Mouse (Mus musculus) adrenal gland (tissue): ENCODE results near the gene Capn15.

Experiments used
- intact Hi-C: fragments of 180-260 bp; cut with DNase I; formaldehyde crosslinking; loops from one replicate; pipeline ENCODE4 v1.15.1; 2025

Capn15 gene

DNA sequence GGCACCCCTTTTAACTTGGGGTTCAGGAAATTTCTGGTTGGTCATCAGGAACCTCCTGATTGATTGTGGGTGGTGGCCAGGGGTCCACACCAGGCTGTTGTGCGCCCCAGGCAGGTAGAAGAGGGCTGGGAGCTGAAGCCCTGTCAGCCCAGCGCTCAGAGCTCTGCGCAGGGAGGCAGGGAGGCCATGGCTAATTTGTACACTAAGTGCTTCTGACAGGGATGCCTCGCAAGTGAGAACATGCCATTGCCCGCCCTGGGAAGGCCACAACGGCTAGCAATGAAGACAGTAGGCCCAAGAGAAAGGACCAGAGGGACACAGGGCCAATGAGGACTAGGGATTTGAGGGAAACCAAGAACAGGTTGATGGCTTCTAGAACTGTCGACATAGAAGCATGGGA lies 29.0 kb downstream of the Capn15 start:
- intact Hi-C loops = no loop called here

DNA sequence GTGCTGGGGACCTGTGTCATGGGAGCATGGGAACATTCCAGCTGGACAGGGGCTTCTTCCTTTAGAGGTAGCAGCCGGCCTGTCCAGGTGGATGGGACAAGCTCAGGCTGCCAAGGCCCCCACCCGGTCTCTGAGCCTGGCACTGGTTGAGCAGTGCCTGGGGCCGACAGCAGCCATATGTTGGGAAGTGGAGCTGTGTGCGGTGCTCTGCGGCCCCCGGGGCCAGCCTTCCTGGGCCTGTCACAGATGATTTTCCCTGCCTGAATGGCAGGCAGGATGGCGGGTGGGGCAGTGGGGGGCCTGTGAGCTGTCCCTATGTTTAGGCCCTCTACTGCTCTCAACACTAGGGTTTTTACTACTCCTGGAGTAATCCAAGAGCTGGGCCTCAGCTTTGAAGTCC lies 29.4 kb downstream of the Capn15 start:
- intact Hi-C loops = no loop called here

DNA sequence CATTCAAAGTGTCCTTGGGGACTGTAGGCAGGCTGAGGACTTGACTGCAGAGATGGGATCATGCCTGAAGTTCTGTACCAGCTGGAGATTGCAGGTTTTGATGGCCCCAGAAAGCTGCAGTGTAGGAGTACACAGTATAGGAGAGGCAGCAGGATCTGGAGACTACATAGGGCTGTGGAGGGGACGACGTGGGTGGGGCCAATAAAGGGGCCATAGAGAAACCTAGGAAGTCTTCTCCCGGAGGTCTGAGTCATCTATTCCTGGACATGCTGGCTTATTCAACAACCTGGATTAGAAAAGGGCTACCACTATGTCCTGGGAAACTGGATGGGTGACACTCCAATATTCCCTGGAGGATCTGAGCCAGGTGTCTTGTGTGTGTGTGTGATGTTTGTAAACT lies 29.9 kb downstream of the Capn15 start:
- intact Hi-C loops = no loop called here

DNA sequence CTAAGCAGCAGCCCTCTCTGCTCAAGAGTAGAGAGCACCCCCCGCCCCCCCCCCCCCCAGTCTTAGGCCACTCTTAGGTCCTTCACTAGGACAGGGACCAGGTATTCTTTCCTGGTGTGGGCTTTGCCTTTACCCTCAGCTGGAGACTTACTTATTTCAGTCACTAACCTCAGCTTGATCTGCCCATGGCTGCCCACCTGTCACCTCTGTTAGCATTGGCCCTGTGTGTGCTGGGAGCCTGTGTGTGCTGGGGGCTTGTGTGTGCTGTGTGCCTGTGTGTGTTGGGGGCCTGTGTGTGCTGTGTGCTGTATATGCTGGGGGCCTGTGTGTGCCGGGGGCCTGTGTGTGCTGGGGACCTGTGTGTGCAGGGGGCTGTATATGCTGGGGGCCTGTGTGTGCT lies 30.9 kb downstream of the Capn15 start:
- intact Hi-C loops = no loop called here

DNA sequence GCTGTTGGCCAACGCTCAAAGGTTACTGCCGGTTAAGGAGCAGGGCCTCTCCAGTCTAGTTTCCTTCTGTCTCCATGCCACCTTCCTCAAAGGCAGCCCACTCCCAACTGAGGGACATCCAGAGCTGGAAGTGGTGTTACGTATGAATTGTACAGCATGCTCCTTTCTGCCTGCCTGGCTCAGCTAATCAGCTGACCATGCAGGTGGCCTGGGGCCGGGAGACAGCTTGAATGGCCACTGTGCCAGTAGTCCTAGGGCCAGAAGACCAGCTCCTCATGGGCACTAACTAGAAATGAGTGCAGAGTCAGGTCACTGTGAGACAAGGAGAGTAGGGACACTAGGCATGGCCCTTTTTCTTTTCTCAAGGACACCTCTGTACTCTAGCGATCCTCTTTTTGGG lies 32.4 kb downstream of the Capn15 start:
- intact Hi-C loops = no loop called here

DNA sequence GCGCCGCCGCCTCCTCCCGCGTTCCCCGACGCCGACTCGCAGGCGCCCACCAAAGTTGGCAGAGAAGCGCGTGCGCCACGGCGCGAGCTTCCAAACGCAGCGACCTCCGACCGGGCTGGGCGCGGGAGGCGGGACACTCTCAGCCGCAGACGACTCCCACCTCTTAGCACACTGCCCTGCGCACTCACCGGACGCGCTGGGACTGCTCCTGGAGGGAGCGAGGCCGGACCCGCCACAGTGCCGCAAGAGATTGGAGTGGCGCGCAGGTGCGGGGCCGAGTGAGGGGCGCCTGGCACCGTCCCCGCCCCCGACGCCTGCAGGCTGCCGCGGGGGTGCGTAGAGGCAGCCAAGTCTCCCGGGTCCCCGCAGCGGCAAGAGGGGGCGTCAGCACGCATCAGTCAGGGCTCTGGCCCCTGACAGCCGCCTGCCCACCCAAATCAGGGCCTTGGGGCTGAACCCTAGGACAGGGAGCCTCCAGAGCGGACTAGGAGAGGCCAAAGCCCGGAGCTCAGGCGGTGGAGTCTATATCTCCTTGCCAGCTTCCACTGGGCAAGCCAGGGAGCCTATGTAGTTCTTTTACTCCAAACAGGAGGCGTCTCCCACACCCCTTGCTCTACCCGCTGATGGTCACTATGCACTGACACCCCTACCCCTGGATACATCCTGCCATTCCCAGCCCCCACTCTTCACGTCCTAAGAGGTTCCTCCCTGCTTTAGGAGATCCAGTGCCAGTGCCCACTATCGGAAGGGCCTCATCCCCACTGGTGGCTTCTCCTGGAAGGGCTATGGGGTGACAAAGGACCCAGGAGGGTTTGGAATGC lies 33.6 kb downstream of the Capn15 start, which contains the start of gene A930017K11Rik:
TSS of gene A930017K11Rik (minus strand) at position 763 of the 821 bp plus-strand sequence.
- intact Hi-C loops = no loop called here

DNA sequence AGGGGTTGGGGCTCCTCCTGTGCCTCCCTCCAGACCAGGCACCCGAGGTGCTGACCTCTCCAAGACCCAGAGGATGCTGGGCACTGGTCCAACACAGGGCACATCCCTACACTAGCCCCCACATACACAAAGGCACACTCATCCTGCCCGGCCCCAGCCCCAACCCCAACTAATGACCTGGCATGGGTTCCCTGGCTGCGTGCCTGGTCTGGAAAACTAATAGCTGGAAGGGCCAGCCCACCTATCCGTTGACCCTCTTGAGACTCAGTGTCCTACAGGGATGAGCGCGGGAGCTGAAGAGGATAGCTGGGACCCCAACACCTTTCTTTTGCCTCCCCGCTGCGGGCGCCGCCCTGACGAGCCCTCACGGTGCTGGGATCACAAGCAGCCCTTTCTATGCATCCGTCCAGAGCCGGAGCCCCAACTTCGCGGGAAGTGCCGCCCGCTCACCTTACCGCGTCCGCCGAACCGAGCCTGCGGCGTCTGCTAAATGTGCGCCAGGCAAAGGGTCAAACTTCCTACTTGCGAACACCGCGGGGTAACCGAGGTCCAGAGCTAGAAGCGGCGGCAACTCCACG lies 34.3 kb downstream of the Capn15 start:
- intact Hi-C loops = no loop called here

DNA sequence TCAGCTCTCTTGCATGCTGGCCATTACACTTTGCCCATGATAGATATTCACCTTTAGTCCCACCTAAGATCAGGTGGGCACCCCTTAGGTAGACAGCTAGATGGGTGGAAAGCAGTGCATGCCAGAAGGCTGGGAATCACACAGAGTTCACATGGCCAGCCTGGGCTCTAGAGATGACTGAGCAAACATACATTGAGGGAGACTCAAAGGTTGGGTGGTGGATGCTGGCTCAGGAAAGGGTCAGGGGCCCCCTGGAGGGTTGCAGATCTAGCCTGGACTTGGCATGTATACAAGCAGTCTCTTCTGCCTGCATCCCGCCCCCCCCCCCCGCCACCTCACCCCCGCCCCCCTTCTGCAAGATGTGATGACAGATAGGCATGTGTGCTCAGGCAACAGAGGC lies 34.9 kb downstream of the Capn15 start:
- intact Hi-C loops = no loop called here

DNA sequence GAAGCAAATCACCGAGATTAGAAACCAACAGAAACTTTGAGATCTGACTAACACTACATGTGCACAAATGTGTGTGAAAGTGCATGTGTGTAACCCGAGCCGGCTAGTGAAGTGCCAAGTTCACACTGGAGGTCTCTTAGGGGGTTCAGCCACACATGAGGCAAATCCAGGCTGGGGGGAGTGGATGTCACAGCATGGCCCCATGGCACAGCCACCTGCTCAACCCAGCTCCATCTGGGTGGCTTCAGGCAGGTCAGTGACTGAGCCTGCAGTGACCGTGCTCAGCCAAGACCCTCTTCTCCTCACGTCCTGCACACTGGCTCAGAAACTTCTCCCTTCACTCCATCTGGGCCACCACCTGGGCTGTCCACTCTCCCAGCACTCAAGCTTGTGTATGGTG lies 35.6 kb downstream of the Capn15 start:
- intact Hi-C loops = no loop called here

DNA sequence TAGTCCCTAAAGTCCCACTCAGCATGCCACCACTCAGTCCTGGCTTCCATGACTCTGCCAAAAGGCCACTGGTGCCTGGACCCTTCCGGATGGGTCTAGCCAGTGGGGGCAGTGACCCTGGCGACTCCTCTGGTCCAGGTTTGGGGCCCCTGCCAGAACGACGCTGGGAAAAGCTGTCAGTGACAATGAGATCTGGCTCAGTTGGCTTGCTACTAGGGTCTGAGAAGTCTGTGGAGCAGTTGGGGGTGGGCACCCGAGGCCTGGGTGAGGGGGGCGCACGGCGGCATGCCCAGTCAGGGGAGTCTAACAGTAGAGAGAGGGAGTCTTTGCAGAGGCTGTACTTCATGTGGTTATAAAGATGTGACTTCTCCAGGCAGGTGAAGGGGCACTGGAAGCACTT lies 37.5 kb downstream of the Capn15 start:
- intact Hi-C loops = no loop called here

DNA sequence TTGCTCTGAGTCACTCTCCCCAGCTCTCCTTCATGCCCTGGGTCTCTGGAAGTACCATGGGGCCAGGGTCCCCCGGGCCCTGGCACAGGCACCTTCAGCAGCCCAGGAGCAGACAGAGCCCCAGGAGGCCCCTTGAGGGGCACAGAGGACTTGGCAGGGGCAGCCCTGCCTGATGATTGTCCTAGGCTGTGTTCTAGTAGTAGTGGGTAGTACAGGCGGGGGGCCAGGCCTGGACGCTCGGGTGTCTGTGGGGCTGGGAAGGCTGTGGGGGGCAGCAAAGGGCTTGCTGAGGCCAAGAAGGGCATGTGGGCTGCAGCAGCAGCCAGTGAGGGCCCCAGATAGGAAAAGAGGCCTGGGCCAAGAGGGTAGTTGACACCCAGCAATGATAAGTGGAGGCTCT lies 38.0 kb downstream of the Capn15 start:
- intact Hi-C loops = no loop called here

DNA sequence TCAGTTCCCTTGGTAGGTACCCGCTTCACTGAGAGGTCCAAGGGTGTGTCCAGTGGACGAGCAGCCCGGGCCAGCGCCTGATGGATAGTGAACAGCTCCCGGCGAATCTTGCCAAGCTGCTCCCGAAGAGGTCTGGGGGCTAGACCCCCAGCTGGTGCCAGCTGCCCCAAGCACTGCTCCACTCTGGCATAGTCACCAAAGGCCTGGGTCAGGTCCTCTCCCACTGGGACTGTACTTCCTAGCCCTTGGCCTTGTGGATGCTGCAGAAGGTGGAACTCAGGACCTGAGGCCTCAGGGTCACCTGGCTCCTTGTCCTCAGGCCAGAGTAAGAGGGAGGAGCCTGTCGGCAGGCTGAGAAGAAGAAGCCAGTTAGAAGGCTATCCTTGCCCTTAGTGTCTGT lies 38.7 kb downstream of the Capn15 start:
- intact Hi-C loops = no loop called here

DNA sequence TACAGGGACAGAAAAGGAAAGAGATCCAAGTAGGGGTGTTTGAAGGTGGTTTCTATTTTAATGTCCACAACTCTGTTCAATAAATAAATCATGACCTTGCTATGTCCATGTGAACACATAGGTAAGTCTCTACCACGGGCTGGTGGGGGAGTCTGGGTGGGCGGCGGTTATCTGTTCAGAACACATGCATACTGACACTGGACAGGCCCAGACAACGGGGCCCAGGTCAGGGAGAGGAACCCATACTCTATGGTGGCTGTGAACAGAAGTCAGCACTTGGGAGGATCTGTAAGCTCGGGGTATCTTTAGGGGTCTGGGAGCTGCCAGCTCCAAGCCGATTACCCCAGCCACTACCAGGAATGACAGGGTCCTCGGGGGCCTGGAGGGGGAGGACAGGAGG lies 39.2 kb downstream of the Capn15 start:
- intact Hi-C loops = no loop called here

DNA sequence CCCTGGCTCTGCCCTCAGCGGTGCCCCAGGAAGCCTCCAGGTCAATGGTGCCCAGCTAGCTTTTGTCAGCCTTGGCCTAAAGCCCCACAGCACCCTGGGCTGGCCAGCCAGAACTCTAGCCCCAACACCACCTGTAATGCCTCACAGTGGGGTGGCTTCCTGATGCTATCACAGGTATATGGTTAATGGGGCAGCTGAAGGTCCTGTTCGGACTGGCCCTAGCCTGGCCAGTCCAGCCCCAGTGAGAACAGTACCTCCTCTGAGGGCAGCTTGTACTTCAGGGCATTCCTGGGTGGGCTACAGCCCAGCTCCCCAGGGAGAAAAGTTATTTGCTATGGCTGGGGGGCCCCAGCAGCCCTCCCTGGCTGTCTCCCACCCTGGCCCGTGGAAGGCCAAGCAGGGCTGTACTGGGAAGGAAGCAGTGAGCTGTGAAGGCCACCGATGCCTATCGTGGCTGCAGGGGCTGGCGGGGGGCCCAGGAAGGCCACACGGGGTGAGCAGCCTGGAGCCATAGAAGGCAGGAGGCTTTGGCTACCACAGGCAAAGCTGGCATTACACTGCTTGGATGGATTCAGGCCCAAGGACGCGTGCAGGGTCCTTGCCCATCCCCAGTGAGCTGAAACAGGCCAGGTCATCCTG lies 40.0 kb downstream of the Capn15 start:
- intact Hi-C loops = no loop called here

DNA sequence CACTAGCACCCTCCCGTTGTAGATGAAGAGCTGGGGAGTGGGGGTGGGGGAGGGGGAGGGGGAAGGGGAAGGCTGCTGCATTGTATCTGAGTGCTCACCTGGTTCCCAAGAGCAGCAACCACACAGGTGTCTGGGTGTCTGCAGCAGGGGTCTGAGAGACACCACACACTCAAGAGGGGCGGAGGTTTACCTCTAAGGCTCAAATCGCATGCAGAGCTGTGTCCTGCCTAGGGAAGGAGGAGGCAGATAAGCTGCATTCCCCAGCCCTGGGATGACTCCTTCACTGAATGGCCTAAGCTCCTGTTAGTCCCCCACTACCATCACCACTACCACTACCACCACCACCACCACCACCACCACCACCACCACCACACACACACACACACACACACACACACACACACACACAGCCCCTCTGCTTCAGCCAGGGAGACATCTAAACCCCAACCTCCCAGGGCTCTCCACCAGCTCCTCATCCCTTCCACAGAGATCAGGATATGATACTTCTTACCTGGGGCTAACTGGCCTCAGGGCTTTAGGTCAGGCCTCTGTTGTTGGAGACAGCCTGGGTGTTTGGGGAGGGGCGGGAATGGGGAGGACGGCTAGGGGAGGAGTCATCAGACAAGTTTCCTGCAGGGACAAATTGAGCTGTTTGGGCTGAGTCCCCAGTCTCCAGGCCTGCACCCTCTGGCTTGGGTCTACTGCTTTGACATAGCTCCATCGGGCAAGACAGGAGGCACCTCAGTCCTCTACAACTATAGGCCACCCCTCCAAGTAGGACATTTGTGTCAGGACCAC lies 41.0 kb downstream of the Capn15 start, which contains the start of the genes Pigq and Nhlrc4:
TSS of gene Pigq (minus strand) at position 571 of the 798 bp plus-strand sequence.
TSS of gene Nhlrc4 (minus strand) at position 596 of the 798 bp plus-strand sequence.
- intact Hi-C loops = no loop called here

DNA sequence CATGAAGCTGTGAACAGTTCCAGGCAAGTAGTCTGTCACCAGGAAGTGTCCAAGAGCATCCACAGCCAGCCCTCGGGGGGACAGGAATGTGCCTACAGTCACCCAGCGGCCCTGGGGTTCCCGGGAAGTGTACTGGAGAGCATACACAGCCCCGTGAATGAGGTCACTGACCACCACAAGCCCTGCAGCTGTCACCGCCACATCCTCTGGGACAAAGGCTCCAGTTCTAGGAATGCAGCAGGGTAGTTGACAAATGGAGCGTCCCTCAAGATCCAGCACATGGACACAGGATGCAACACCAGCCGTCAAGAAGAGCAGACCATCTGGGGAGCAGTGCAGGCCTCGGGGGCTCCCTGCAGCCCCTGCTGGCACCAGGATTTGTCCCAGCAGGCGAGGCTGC lies 41.8 kb downstream of the Capn15 start:
- intact Hi-C loops = no loop called here

DNA sequence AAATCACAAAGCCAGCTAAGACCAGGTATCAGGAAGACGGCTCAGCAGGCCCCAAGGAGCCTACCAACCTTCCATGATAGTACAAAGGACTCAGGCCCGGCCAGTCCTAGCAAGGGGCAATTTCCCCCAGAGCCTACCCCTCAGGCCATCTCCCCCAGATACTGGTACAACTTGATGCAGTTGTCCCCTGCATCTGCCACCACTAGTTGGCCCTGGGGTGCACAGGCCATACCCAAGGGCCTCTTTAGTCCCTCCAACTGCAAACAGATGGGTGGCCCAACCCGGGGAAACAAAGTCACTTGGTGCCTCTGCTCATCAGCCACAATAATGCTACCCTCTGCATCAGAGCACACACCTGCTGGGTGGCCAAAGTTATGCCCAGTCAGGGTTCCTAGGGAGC lies 42.4 kb downstream of the Capn15 start:
- intact Hi-C loops = no loop called here

DNA sequence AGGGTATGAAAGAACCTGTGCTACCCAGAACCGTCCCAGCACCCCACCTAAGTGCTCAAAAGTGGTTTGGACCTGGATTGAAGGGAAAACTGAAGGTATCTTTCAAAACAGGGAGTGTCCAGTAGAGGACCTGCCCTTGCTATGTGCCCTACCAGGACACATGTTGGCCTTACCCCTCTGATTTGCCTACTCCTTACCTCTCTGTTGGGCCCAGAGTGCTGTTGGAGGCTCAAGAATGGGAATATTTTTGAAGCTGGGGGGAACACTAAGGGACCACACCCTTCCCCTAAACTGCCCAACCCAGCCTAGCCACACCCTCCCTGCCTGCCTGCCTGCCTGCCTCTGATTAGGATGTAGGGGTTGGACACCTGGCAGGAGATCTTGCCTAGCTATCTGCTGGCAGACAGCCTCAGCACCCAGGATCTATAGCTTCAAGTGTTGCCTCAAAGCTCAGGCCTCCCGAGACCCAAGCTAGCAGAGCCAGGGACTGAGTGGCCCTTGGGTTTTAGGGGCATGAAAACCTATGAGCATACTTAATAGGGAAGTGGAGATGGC lies 42.9 kb downstream of the Capn15 start:
- intact Hi-C loops = no loop called here

DNA sequence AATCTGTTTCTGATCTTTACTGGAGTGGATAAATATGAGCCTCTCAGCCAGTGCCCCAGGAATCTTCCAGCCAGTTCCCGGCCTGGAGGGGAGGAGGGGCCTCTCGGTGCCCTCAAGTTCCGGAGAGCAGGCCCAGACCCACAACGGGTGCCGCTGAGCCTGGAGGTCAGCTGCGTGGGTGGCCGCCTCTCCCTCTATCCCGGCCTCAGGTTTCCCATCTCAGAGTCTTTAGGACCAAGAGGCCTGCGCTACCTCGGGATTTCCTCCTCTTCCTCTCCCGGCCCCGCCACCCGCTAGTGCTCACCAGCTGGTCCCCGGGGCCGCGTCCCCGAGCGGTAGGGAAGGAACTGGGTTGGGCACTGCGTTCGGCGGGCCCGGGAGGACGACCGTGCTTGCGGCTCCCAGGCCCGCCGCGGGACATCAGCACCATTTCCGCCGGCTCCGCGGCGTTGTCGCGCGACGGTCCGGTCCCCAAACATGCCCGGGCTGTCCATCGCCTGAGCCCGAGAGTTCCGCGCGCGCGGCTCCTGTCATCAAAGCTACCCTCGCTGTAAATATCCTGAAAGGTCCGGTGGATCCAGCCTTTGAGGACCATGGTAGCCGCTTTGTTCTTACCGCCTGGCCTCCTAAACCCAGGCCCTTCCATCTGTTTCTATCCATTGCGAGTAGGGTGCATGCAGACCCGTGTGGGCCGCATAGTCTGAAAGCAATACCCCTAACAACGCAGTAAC lies 43.9 kb downstream of the Capn15 start:
- intact Hi-C loops = no loop called here

DNA sequence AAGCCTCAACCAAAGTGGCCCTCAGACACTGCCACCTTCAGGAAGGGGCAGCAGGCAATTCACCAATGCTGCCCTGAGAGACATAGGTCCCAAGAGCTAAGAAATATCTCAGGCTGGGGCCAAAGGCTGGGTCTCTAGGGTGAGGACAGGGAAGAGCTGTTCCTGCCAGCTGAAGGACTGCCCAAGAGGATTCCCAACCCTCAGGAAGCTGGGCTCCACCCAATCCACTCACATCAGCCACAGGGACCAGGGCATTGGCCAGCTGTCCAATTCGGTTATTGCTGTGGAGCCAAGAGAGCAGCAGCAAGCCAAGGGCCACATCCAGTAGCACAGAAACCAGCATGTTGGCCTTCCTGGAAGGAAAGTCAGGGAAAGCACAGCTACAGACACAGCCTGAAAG lies 51.1 kb downstream of the Capn15 start:
- intact Hi-C loops = no loop called here

DNA sequence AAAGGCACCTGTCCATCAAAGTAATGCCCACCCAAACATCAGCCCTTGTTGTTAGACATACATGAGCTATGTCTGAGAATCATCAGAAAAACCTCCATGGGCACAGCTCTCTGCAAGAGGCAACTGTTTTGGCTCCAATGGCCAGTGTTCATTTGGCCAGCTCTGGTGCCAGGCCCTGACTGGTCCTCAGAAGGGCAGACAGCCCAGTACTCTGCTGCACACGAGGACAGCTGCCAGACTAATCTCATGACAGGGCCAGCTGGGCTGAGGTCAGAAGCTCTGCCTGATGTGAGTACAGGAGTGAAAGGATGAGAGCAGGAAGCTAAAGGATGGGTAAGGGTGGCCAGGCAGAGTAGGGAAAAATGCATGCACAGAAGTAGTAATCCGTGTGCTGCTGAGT lies 60.2 kb downstream of the Capn15 start:
- intact Hi-C loops = loop anchor here (5.0 kb wide), 1 partner anchor 33 kb away; no protein-coding TSS in a partner anchor
